Mouse (Mus musculus): Measurements from ENCODE around the gene Slit3.

- TF ChIP-seq ZNF384 (IDR thresholded peaks at IDR 0.05; ENCODE audit: low read depth, low read length) (no peak), RCOR1 (conservative IDR thresholded peaks at IDR 0.05; ENCODE audit: low read depth, low read length) (no peak), MYC (IDR thresholded peaks at IDR 0.05; ENCODE audit: low read depth, low read length) (no peak), POLR2A (IDR thresholded peaks at IDR 0.05; ENCODE audit: low read depth, low read length) (no peak), CTCF (conservative IDR thresholded peaks at IDR 0.05 in 1 of 2, IDR thresholded peaks at IDR 0.05 in 1 of 2; ENCODE audit: low read depth in 2 of 2, low read length in 2 of 2) (no peak)
Observed at GRCm38 (mm10) chr11:35673050-35673449, 552.0 kb downstream of the Slit3 start.
